Mouse (Mus musculus): ENCODE data around the gene Mlx.

Mlx gene

GRCm38 (mm10) chr11:101138536-101139181 is 51.6 kb downstream of the Mlx start:
- DNase-seq (ENCODE audit: low read depth, low spot score): no peak

- DNase-seq (ENCODE audit: low read depth, low spot score): no peak
Measured at GRCm38 (mm10) chr11:101140164-101140819, 53.2 kb downstream of the Mlx start.

GRCm38 (mm10) chr11:101141088-101141487 is 54.0 kb downstream of the Mlx start:
- no peak for DNase-seq (ENCODE audit: low read depth, low spot score)

Measured in A20 (cell line).